Mouse (Mus musculus) forebrain, embryonic 15.5 days (tissue): Measurements from ENCODE around the gene Ncapg2. TPM values are rescaled to one million over a fixed set of nuclear protein-coding genes. Genes with fewer than 3 reads are reported as not detected.

ENCODE experiments used
- ATAC-seq: fragments of 200-750 bp; cut with Nextera tagmentation; replicated peaks from 2 replicates; pipeline ENCODE4 v1.8.0; 2017; ENCODE audit warnings: mild to moderate bottlenecking, moderate TSS enrichment, moderate library complexity
- H3K27ac ChIP-seq: fragments of 300-500 bp; sonication (generic); replicated peaks from 2 replicates; pipeline ENCODE4 v1.5.1; 2015; ENCODE audit warnings: mild to moderate bottlenecking, inconsistent platforms
- H3K27me3 ChIP-seq: fragments of 300-500 bp; sonication (generic); 2 replicates; pipeline ENCODE4 v1.6.1; 2015; ENCODE audit warnings: inconsistent platforms
- H3K36me3 ChIP-seq: fragments of 300-500 bp; sonication (generic); 2 replicates; pipeline ENCODE4 v1.6.1; 2015; ENCODE audit warnings: mild to moderate bottlenecking, inconsistent platforms
- H3K4me1 ChIP-seq: fragments of 300-500 bp; sonication (generic); 2 replicates; pipeline ENCODE4 v1.6.1; 2015; ENCODE audit warnings: inconsistent platforms
- H3K4me2 ChIP-seq: fragments of 300-500 bp; sonication (generic); replicated peaks from 2 replicates; pipeline ENCODE4 v1.6.1; 2015; ENCODE audit warnings: mild to moderate bottlenecking, inconsistent platforms
- H3K4me3 ChIP-seq: fragments of 300-500 bp; sonication (generic); 2 replicates; pipeline ENCODE4 v1.5.1; 2015; ENCODE audit warnings: mild to moderate bottlenecking, inconsistent platforms
- H3K9ac ChIP-seq: fragments of 300-500 bp; sonication (generic); replicated peaks from 2 replicates; pipeline ENCODE4 v1.6.1; 2015; ENCODE audit warnings: mild to moderate bottlenecking, inconsistent platforms
- H3K9me3 ChIP-seq: fragments of 300-500 bp; sonication (generic); 2 replicates; pipeline ENCODE4 v1.6.1; 2016; ENCODE audit warnings: inconsistent platforms
- WGBS: fragments of 180-500 bp; shearing (Covaris S2); methylation state at CpG from one replicate; pipeline ENCODE4 v1.1.7; 2015; ENCODE audit warnings: mixed read lengths; 5-methylcytosine and 5-hydroxymethylcytosine counted together
- polyA plus RNA-seq: library from polyadenylated mRNA; unstranded; fragments of >200 nt; fragmentation: Nextera tagmentation; extraction: Ambion mirVana; gene quantifications from 2 replicates; pipeline ENCODE4 v1.2.1, GENCODE M21; 2015

Gene Ncapg2
- polyA plus RNA-seq, 1 experiment from 2014 or later: 19.1 TPM

DNA sequence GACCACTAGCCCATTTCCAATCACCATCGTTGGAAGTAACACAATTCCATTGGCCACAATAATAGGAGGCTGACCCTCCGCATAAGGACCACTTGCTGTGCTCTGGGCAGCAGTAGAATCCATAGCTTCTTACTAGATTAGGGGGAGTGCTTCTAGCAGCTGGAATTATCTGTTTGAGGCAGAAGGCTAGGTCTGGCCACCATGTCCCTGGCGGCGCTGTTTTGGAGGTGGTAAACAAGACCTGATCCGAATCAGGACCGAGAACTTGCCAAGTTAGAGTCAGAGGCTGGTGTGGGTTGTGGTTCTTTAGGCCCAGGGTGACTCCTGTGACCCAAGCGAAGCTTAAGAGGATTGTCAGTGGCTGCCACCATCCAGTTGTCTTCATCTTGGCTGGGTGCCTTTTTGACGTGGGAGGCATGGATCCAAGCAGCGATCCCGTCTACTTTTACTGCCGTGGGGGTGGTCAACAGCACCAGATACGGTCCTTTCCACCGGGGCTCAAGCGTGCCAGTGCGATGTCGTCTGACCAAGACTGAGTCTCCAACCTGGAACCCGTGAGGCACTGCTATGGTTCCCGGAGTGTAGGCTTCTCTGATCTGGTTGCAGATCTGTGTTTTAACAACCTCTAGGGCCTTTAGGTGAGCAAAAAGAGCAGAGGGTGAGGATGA, 1.1 kb upstream of the Ncapg2 start:
- ATAC-seq: peak; percentile 8
- Histone ChIP-seq H3K9me3 (peaks cover 18% of the 10 kb centered on the region; the same call in 1 of the 2 replicates), H3K4me2 (peak overlapping the region; percentile 71), H3K4me1 (peaks cover 13% of the 10 kb centered on the region), H3K4me3 (peak overlapping the region; percentile 85), H3K27ac (no peak overlapping the region), H3K9ac (peak overlapping the region; percentile 43; the same call in 1 of the 2 replicates), H3K27me3 (no peaks in the 10 kb centered on the region), H3K36me3 (peaks cover 9% of the 10 kb centered on the region)
- WGBS: 99% methylated on average over 18 of the region's 18 CpGs

DNA sequence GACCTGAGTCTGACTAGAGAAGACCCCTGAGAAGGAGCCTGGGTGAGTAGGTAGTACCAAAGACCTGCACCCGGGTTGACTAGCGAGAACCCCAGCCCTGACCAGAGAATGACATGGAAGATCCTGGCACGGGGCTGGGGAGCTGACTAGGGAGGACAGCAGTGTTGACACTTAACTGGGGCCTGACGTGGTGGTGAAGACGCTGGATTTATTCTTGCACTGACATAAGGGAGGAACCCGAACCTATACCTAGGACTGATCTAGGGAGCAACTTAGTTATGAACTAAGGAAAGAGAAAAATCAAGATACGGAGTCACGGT, 594 bp downstream of the Ncapg2 start:
- WGBS: 10% methylated on average over 8 of the region's 8 CpGs
- no peak overlapping the region for H3K27ac ChIP-seq
- peaks cover 9% of the 10 kb centered on the region for H3K36me3 ChIP-seq
- H3K9me3 ChIP-seq: peaks cover 18% of the 10 kb centered on the region; the same call in 1 of the 2 replicates
- H3K9ac ChIP-seq: peak overlapping the region; percentile 62
- H3K27me3 ChIP-seq: no peaks in the 10 kb centered on the region
- peaks cover 13% of the 10 kb centered on the region for H3K4me1 ChIP-seq
- H3K4me3 ChIP-seq: peak overlapping the region; percentile 85
- H3K4me2 ChIP-seq: peak overlapping the region; percentile 71
- no peak for ATAC-seq

DNA sequence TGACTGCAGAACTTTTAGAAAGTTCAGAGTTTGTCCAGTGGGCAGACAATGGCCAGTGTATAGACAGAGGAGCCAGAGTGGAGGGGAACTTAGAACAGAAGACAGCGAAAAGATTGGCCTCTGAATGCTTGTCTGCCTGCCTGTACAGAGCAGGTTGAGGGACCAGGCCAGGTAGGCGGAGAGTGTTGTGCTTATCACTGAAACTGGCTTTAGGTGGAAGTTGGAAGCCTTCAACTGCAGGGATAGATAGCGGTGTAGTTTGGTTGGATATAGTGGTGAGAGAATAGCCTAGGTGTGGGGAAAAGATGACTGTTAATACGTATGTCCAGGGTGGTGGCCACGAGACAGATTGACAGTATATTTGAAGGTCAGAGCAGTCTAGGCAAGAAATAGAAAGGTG, 2.7 kb downstream of the Ncapg2 start:
- Histone ChIP-seq H3K4me2 (no peak overlapping the region), H3K9me3 (peaks cover 11% of the 10 kb centered on the region; the same call in 1 of the 2 replicates), H3K27me3 (no peaks in the 10 kb centered on the region), H3K27ac (no peak overlapping the region), H3K4me3 (no peak overlapping the region), H3K36me3 (peaks cover 9% of the 10 kb centered on the region), H3K4me1 (peaks cover 13% of the 10 kb centered on the region), H3K9ac (no peak overlapping the region)
- 95% methylated on average over 5 of the region's 5 CpGs for WGBS
- no peak for ATAC-seq

DNA sequence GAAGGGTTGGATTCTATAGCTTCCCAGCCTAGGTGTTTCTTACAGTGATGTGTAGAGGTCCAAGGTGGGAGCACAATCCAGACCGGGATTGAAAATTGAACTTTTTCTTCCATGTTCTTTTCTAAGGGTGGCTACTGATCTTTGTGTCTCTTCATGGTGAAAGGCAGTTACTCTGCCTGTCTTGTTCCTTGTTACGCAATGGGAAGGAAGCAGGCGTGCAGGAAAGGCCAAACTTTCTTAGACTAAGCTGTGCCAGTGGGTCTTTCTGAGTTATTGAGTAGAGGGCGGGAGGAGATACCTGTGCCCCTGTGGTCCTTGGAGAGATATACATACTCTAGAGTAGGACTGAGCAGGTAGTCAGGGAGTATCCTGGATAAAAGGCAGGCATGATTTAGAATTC, 9.7 kb downstream of the Ncapg2 start:
- WGBS: 96% methylated on average over 4 of the region's 4 CpGs
- Histone ChIP-seq H3K9me3 (no peaks in the 10 kb centered on the region), H3K27me3 (no peaks in the 10 kb centered on the region), H3K4me2 (no peak overlapping the region), H3K27ac (no peak overlapping the region), H3K36me3 (peaks cover 11% of the 10 kb centered on the region; the same call in 1 of the 2 replicates), H3K9ac (no peak overlapping the region), H3K4me1 (no peaks in the 10 kb centered on the region), H3K4me3 (no peak overlapping the region)
- no peak for ATAC-seq

DNA sequence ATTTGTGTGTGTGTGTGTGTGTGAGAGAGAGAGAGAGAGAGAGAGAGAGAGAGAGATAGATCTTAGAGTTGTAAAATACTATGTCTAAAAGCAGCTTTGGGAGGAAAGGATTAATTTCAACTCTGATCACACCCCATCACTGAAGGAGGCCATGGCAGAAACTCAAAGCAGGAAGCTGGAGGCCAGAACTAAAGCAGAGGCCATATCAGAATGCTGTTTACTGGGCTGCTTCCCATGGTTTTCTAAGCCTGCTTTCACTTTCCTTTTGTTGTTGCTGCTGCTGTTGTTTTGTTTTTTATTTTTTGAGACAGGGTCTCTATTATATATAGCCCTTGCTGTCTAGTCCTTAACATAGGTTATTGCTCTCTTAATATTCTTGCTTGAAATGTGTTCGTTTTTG, 11.3 kb downstream of the Ncapg2 start:
- Histone ChIP-seq H3K27ac (no peak overlapping the region), H3K4me2 (no peak overlapping the region), H3K27me3 (no peaks in the 10 kb centered on the region), H3K4me3 (no peak overlapping the region), H3K36me3 (peaks cover 14% of the 10 kb centered on the region; the same call in 1 of the 2 replicates), H3K9me3 (no peaks in the 10 kb centered on the region), H3K9ac (no peak overlapping the region), H3K4me1 (no peaks in the 10 kb centered on the region)
- 97% methylated on average over 1 of the region's 1 CpGs for WGBS
- no peak for ATAC-seq

DNA sequence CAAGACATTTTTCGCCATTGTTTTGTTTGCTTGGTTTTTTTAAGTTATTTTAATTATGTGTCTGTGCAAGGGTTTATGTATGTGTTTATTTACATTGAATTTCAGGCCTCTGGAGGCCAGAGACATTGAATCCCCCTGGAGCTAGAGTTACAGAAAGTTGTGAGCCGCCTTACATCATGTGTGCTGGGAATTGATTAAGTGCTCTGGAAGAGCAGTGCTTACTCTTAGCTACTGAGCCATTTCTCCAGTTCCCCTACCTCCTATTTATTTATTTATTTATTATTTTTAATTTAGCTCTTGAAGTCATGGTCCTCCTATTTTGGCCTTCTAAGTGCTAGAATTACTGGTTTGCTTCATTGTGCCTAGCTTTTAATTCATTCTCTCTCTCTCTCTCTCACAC, 16.5 kb downstream of the Ncapg2 start:
- H3K27me3 ChIP-seq: no peaks in the 10 kb centered on the region
- no peak for ATAC-seq
- 94% methylated on average over 2 of the region's 2 CpGs for WGBS
- no peak overlapping the region for H3K4me3 ChIP-seq
- peaks cover 16% of the 10 kb centered on the region for H3K36me3 ChIP-seq
- no peaks in the 10 kb centered on the region for H3K4me1 ChIP-seq
- no peak overlapping the region for H3K9ac ChIP-seq
- no peak overlapping the region for H3K4me2 ChIP-seq
- no peak overlapping the region for H3K27ac ChIP-seq
- H3K9me3 ChIP-seq: no peaks in the 10 kb centered on the region

DNA sequence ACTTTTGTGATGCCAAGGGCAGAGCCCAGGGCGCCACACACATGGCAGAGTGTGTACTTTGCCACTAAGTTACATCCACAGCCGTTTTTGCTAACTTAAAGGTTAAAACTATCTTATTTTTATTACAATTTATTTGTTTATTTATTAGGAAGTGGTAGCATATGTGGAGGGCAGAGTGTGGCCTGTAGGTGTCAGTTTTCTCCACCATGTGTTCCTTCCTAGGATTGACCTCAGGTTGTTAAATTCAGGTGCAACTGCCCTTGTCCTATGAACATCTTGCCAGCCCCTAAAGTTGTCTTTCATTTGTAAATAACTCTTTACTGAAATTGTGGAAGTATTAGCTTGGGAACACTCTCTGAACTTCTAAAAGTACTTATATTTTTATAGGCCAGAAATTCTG, 20.2 kb downstream of the Ncapg2 start:
- Histone ChIP-seq H3K9ac (no peak overlapping the region), H3K4me3 (no peak overlapping the region), H3K9me3 (no peaks in the 10 kb centered on the region), H3K4me2 (no peak overlapping the region), H3K27me3 (no peaks in the 10 kb centered on the region), H3K4me1 (no peaks in the 10 kb centered on the region), H3K36me3 (peaks cover 36% of the 10 kb centered on the region), H3K27ac (no peak overlapping the region)
- no peak for ATAC-seq
- 95% methylated on average over 2 of the region's 2 CpGs for WGBS

DNA sequence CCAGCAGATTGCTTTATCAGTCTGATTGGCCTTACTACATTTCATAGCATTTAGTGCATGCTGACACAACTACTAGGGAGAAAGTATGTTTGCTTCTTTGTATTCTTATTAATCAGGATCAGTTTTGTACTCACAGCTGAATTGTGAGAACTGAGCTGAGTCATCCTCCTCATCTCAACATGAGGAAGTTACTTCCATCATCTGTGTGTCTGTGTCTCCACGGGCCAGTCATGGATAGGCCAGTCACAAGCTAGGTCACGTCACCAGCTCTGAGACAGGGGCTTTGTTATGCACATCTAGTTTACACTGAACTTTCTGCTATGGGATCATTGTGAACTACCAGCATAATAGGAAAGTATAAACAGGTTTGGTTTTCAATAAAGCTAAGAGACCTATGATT, 28.5 kb downstream of the Ncapg2 start:
- no peak overlapping the region for H3K4me2 ChIP-seq
- H3K9ac ChIP-seq: no peak overlapping the region

DNA sequence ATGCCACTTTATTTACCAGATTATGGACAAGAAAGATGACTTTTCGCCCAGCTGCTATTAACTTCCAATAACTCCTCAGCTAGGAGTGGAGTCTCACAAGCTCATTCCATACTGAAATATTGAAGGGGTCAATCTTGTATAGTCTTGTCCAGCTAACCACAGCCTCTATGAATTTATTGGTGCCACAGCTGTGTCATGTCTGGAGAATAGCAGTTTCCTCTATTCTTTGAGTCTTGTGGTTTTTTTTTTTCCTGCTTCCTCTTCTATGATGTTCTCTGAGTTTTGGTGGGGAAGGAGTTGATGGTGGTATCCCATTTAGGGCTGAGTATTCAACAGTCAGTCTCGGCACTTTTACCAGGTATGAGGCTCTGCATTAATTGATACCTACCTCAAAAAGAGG, 30.0 kb downstream of the Ncapg2 start:
- Histone ChIP-seq H3K4me1 (no peaks in the 10 kb centered on the region), H3K4me3 (no peak overlapping the region), H3K4me2 (no peak overlapping the region), H3K9me3 (no peaks in the 10 kb centered on the region), H3K27me3 (no peaks in the 10 kb centered on the region), H3K27ac (no peak overlapping the region), H3K9ac (no peak overlapping the region), H3K36me3 (peaks cover 20% of the 10 kb centered on the region)
- WGBS: 94% methylated on average over 2 of the region's 2 CpGs
- no peak for ATAC-seq

More for the DNA sequence above, 28.5 kb downstream of the Ncapg2 start:
- Histone ChIP-seq H3K27ac (no peak overlapping the region), H3K4me1 (no peaks in the 10 kb centered on the region), H3K36me3 (peaks cover 18% of the 10 kb centered on the region), H3K4me3 (no peak overlapping the region), H3K9me3 (no peaks in the 10 kb centered on the region), H3K27me3 (no peaks in the 10 kb centered on the region)
- 93% methylated on average over 2 of the region's 2 CpGs for WGBS
- ATAC-seq: no peak

DNA sequence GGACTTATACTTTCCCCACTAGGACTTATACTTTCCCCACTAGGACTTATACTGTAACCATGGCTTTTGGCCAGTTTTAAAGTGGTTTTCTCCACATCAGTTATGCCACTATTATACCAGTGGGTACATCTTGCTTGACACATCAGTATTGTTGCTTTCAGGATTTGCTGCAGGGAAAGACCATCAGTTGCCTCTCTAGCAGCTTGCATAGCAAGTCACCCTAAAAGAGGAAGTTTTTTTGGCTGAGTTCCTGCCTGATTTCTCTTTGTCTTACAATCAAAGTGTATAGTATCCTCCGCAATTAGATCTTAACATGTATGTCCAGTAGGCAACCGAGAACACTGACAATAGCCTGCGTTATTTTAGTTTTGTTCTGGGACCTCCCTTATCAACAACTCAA, 30.9 kb downstream of the Ncapg2 start:
- Histone ChIP-seq H3K4me1 (no peaks in the 10 kb centered on the region), H3K4me3 (no peak overlapping the region), H3K4me2 (no peak overlapping the region), H3K9me3 (no peaks in the 10 kb centered on the region), H3K27me3 (no peaks in the 10 kb centered on the region), H3K9ac (no peak overlapping the region), H3K36me3 (peaks cover 24% of the 10 kb centered on the region), H3K27ac (no peak overlapping the region)
- ATAC-seq: no peak
- 86% methylated on average over 3 of the region's 3 CpGs for whole genome bisulfite sequencing

DNA sequence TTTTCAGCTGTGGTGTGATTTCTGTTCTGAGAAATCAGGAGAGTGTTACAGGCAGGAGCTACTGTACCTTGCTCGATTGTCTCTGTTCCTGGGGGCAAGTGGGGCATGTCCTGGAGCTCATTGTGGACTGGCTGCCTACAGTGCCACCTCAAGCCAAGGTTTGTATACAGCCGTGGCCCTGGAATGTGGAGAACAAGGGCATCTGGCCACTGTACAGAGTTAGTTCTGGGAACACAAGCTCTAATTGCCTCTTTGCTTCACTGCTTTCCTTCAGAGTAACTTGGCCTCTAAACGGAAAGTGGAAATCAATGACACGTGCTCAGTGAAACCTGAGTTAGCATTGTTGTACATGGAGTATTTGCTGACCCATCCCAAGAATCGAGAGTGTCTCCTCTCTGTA, 33.4 kb downstream of the Ncapg2 start:
- Histone ChIP-seq H3K9ac (no peak overlapping the region), H3K27me3 (no peaks in the 10 kb centered on the region), H3K9me3 (no peaks in the 10 kb centered on the region), H3K36me3 (peaks cover 22% of the 10 kb centered on the region), H3K4me1 (no peaks in the 10 kb centered on the region), H3K4me2 (no peak overlapping the region), H3K27ac (no peak overlapping the region), H3K4me3 (no peak overlapping the region)
- WGBS: 90% methylated on average over 5 of the region's 5 CpGs
- ATAC-seq: no peak

DNA sequence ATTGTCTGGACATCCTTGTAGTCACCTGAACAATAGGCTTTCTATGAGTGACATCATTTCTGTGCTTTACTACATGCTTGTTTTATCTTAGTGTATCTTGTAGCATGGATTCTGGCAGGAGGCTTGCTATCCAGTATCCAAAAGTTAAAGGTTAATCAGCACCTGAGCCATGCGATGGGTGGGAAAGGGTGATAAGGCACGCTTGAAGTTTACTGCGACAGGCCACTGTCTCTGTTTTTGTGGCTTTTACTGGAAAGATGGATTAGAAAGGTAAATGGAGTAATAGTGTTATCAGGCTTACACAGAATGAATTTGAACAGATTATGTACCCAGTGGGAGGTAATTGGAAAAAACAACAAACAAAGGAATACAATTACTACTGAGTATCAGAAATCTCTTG, 37.0 kb downstream of the Ncapg2 start:
- Histone ChIP-seq H3K36me3 (peaks cover 31% of the 10 kb centered on the region), H3K4me1 (no peaks in the 10 kb centered on the region), H3K4me2 (no peak overlapping the region), H3K9ac (no peak overlapping the region), H3K9me3 (no peaks in the 10 kb centered on the region), H3K4me3 (no peak overlapping the region), H3K27me3 (no peaks in the 10 kb centered on the region), H3K27ac (no peak overlapping the region)
- ATAC-seq: no peak
- 94% methylated on average over 3 of the region's 3 CpGs for WGBS

DNA sequence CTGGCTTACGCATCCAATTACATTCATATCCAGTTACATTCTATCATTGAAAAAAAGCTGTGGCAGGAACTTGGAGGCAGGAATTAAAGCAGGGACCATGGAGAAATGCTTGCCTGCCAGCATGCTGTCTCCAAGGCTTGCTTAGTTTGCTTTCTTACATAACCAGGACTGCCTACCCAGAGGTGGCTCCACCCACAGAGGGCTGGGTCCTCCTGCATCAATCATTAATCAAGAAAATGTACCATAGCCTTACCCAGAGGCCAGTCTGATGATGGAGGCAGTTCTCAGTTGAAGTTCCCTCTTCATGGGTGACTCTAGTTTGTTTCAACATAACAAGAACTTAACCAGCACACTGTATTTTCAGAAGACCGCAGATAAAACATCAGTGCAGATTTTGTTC, 44.3 kb downstream of the Ncapg2 start:
- Histone ChIP-seq H3K9me3 (no peaks in the 10 kb centered on the region), H3K4me1 (no peaks in the 10 kb centered on the region), H3K27me3 (no peaks in the 10 kb centered on the region), H3K9ac (no peak overlapping the region), H3K4me2 (no peak overlapping the region), H3K4me3 (no peak overlapping the region), H3K36me3 (peaks cover 16% of the 10 kb centered on the region), H3K27ac (no peak overlapping the region)
- WGBS: 92% methylated on average over 2 of the region's 2 CpGs
- no peak for ATAC-seq
